Mouse (Mus musculus) kidney, embryonic 14.5 days (tissue): Measurements from ENCODE around the gene Xrcc6. TPM values are rescaled to one million over a fixed set of nuclear protein-coding genes. Genes with fewer than 3 reads are reported as not detected.

ENCODE experiments used
- ATAC-seq: fragments of 200-750 bp; cut with Nextera tagmentation; 2 replicates; pipeline ENCODE4 v1.8.0; 2017; ENCODE audit warnings: moderate number of reproducible peaks, mild to moderate bottlenecking, moderate TSS enrichment, moderate library complexity; ENCODE audit not compliant: low FRiP score, low TSS enrichment
- H3K27ac ChIP-seq: fragments of 300-500 bp; sonication (generic); 2 replicates; pipeline ENCODE4 v1.5.1; 2014; ENCODE audit warnings: low read depth, mild to moderate bottlenecking, low read length, moderate library complexity, mixed read lengths
- H3K27me3 ChIP-seq: fragments of 300-500 bp; sonication (generic); 2 replicates; pipeline ENCODE4 v1.6.1; 2014; ENCODE audit warnings: mild to moderate bottlenecking, low read length; ENCODE audit not compliant: control insufficient read depth, insufficient read depth
- H3K36me3 ChIP-seq: fragments of 300-500 bp; sonication (generic); 2 replicates; pipeline ENCODE4 v1.6.1; 2014; ENCODE audit warnings: low read length, mixed read lengths; ENCODE audit not compliant: control insufficient read depth, insufficient read depth
- H3K4me1 ChIP-seq: fragments of 300-500 bp; sonication (generic); 2 replicates; pipeline ENCODE4 v1.6.1; 2014; ENCODE audit warnings: low read length, mixed read lengths; ENCODE audit not compliant: control insufficient read depth, insufficient read depth
- H3K4me2 ChIP-seq: fragments of 300-500 bp; sonication (generic); replicated peaks from 2 replicates; pipeline ENCODE4 v1.6.1; 2014; ENCODE audit warnings: low read depth, mild to moderate bottlenecking, low read length
- H3K4me3 ChIP-seq: fragments of 300-500 bp; sonication (generic); 2 replicates; pipeline ENCODE4 v1.5.1; 2014; ENCODE audit warnings: mild to moderate bottlenecking, low read length
- H3K9ac ChIP-seq: fragments of 300-500 bp; sonication (generic); 2 replicates; pipeline ENCODE4 v1.6.1; 2014; ENCODE audit warnings: low read depth, mild to moderate bottlenecking, low read length, moderate library complexity
- H3K9me3 ChIP-seq: fragments of 300-500 bp; sonication (generic); 2 replicates; pipeline ENCODE4 v1.6.1; 2016; ENCODE audit warnings: low read length; ENCODE audit not compliant: control insufficient read depth
- WGBS: fragments of 180-500 bp; shearing (Covaris S2); extraction: QIAGEN DNeasy Blood & Tissue Kit; methylation state at CpG from one replicate; pipeline ENCODE4 v1.1.7; 2014; 5-methylcytosine and 5-hydroxymethylcytosine counted together
- polyA plus RNA-seq: library from polyadenylated mRNA; unstranded; fragments of >200 nt; fragmentation: Nextera tagmentation; extraction: Ambion mirVana; gene quantifications from 2 replicates; pipeline ENCODE4 v1.2.1, GENCODE M21; 2014

The Xrcc6 gene
- polyA plus RNA-seq = 71.9 and 87.6 TPM in 2 replicates

GRCm38 (mm10) chr15:81987646-81988045, at the start of gene Xrcc6:
Gene Xrcc6 (plus strand): TSS chr15:81987835.
- ATAC-seq = no peak
- H3K9me3 ChIP-seq = no peaks in the 10 kb centered on the region
- no peaks in the 10 kb centered on the region for H3K4me1 ChIP-seq
- no peak within 1 kb of the TSS for H3K4me3 ChIP-seq
- H3K36me3 ChIP-seq = no peaks in the 10 kb centered on the region
- H3K9ac ChIP-seq = no peak within 1 kb of the TSS
- H3K27me3 ChIP-seq = no peaks in the 10 kb centered on the region
- H3K4me2 ChIP-seq = no peak within 1 kb of the TSS
- WGBS = 81% methylated on average over 3 of the region's 3 CpGs
- H3K27ac ChIP-seq = no peak within 1 kb of the TSS

- Histone ChIP-seq H3K4me3 (peak overlapping the region; percentile 47; the same call in 1 of the 2 replicates), H3K27me3 (no peaks in the 10 kb centered on the region), H3K9me3 (no peaks in the 10 kb centered on the region), H3K4me2 (peak overlapping the region; percentile 62), H3K9ac (peak overlapping the region; percentile 18; the same call in 1 of the 2 replicates), H3K27ac (no peak overlapping the region), H3K36me3 (no peaks in the 10 kb centered on the region), H3K4me1 (peaks cover 29% of the 10 kb centered on the region)
- peak; percentile 8; the same call in 1 of the 2 replicates for ATAC-seq
- 35% methylated on average over 2 of the region's 2 CpGs for WGBS
Observed at GRCm38 (mm10) chr15:81938246-81938645, 49.4 kb upstream of the Xrcc6 start.

GRCm38 (mm10) chr15:81939157-81939715, 48.4 kb upstream of the Xrcc6 start:
- Histone ChIP-seq H3K36me3 (no peaks in the 10 kb centered on the region), H3K27ac (no peak overlapping the region), H3K4me1 (peaks cover 28% of the 10 kb centered on the region), H3K4me2 (no peak overlapping the region), H3K9ac (no peak overlapping the region), H3K27me3 (no peaks in the 10 kb centered on the region), H3K9me3 (no peaks in the 10 kb centered on the region), H3K4me3 (no peak overlapping the region)
- no peak for ATAC-seq
- 85% methylated on average over 10 of the region's 10 CpGs for WGBS

- H3K9me3 ChIP-seq = no peaks in the 10 kb centered on the region
- peaks cover 28% of the 10 kb centered on the region for H3K4me1 ChIP-seq
- no peaks in the 10 kb centered on the region for H3K27me3 ChIP-seq
- no peak overlapping the region for H3K27ac ChIP-seq
- no peak for ATAC-seq
- 86% methylated on average over 4 of the region's 4 CpGs for WGBS
- H3K9ac ChIP-seq = no peak overlapping the region
- H3K36me3 ChIP-seq = no peaks in the 10 kb centered on the region
- H3K4me3 ChIP-seq = no peak overlapping the region
- H3K4me2 ChIP-seq = no peak overlapping the region
Observed at GRCm38 (mm10) chr15:81939774-81940173, 47.9 kb upstream of the Xrcc6 start.

GRCm38 (mm10) chr15:81940219-81940618, 47.4 kb upstream of the Xrcc6 start:
- WGBS = 87% methylated on average over 5 of the region's 5 CpGs
- Histone ChIP-seq H3K36me3 (no peaks in the 10 kb centered on the region), H3K27ac (no peak overlapping the region), H3K27me3 (no peaks in the 10 kb centered on the region), H3K9me3 (no peaks in the 10 kb centered on the region), H3K4me1 (peaks cover 28% of the 10 kb centered on the region), H3K9ac (no peak overlapping the region), H3K4me2 (no peak overlapping the region), H3K4me3 (no peak overlapping the region)
- ATAC-seq = no peak

GRCm38 (mm10) chr15:81941010-81941409, 46.6 kb upstream of the Xrcc6 start:
- Histone ChIP-seq H3K4me3 (no peak overlapping the region), H3K9me3 (no peaks in the 10 kb centered on the region), H3K27ac (no peak overlapping the region), H3K4me1 (peaks cover 26% of the 10 kb centered on the region), H3K4me2 (no peak overlapping the region), H3K27me3 (no peaks in the 10 kb centered on the region), H3K9ac (no peak overlapping the region), H3K36me3 (no peaks in the 10 kb centered on the region)
- ATAC-seq = no peak
- WGBS = 86% methylated on average over 2 of the region's 2 CpGs

- Histone ChIP-seq H3K4me3 (no peak overlapping the region), H3K27me3 (no peaks in the 10 kb centered on the region), H3K4me2 (peak overlapping the region; percentile 26; the same call in 1 of the 2 replicates), H3K9me3 (no peaks in the 10 kb centered on the region), H3K9ac (no peak overlapping the region), H3K36me3 (no peaks in the 10 kb centered on the region), H3K4me1 (peaks cover 8% of the 10 kb centered on the region), H3K27ac (peak overlapping the region; percentile 62; the same call in 1 of the 2 replicates)
- ATAC-seq = peak; percentile 86
- WGBS = 9% methylated on average over 9 of the region's 9 CpGs
Observed at GRCm38 (mm10) chr15:81943176-81943749, 44.4 kb upstream of the Xrcc6 start.

- H3K4me2 ChIP-seq = no peak overlapping the region
- H3K9ac ChIP-seq = no peak overlapping the region
- H3K4me3 ChIP-seq = no peak overlapping the region
- no peak for ATAC-seq
- 81% methylated on average over 10 of the region's 10 CpGs for WGBS
- no peaks in the 10 kb centered on the region for H3K27me3 ChIP-seq
- H3K36me3 ChIP-seq = peaks cover 11% of the 10 kb centered on the region
- no peaks in the 10 kb centered on the region for H3K4me1 ChIP-seq
- no peaks in the 10 kb centered on the region for H3K9me3 ChIP-seq
- H3K27ac ChIP-seq = no peak overlapping the region
Observed at GRCm38 (mm10) chr15:81949076-81949475, 38.6 kb upstream of the Xrcc6 start.

GRCm38 (mm10) chr15:81949476-81950131, 38.0 kb upstream of the Xrcc6 start:
- no peaks in the 10 kb centered on the region for H3K4me1 ChIP-seq
- H3K36me3 ChIP-seq = peaks cover 11% of the 10 kb centered on the region
- no peak overlapping the region for H3K4me2 ChIP-seq
- H3K9me3 ChIP-seq = no peaks in the 10 kb centered on the region
- H3K27me3 ChIP-seq = no peaks in the 10 kb centered on the region
- 68% methylated on average over 11 of the region's 11 CpGs for WGBS
- H3K4me3 ChIP-seq = no peak overlapping the region
- H3K27ac ChIP-seq = no peak overlapping the region
- no peak for ATAC-seq
- no peak overlapping the region for H3K9ac ChIP-seq
